Mouse (Mus musculus) stomach, embryonic 15.5 days (tissue): Measurements from ENCODE around the gene Pdss2. TPM values are rescaled to one million over a fixed set of nuclear protein-coding genes. Genes with fewer than 3 reads are reported as not detected.
A peak's percentile ranks its signal among the peaks of the same experiment; 100 is the strongest.

ENCODE experiments used
- ATAC-seq: fragments of 200-750 bp; cut with Nextera tagmentation; 2 replicates; pipeline ENCODE4 v1.8.0; 2017; ENCODE audit warnings: low read depth, moderate number of reproducible peaks, moderate TSS enrichment; ENCODE audit not compliant: insufficient read depth, low FRiP score
- H3K27ac ChIP-seq: fragments of 300-500 bp; sonication (generic); 2 replicates; pipeline ENCODE4 v1.5.1; 2015; ENCODE audit warnings: mild to moderate bottlenecking, inconsistent platforms
- H3K27me3 ChIP-seq: fragments of 300-500 bp; sonication (generic); replicated peaks from 2 replicates; pipeline ENCODE4 v1.6.1; 2015; ENCODE audit warnings: inconsistent platforms
- H3K36me3 ChIP-seq: fragments of 300-500 bp; sonication (generic); 2 replicates; pipeline ENCODE4 v1.6.1; 2015; ENCODE audit warnings: inconsistent platforms
- H3K4me1 ChIP-seq: fragments of 300-500 bp; sonication (generic); 2 replicates; pipeline ENCODE4 v1.6.1; 2015; ENCODE audit warnings: inconsistent platforms
- H3K4me2 ChIP-seq: fragments of 300-500 bp; sonication (generic); 2 replicates; pipeline ENCODE4 v1.6.1; 2015; ENCODE audit warnings: mild to moderate bottlenecking, inconsistent platforms
- H3K4me3 ChIP-seq: fragments of 300-500 bp; sonication (generic); replicated peaks from 2 replicates; pipeline ENCODE4 v1.5.1; 2015; ENCODE audit warnings: inconsistent platforms
- H3K9ac ChIP-seq: fragments of 300-500 bp; sonication (generic); 2 replicates; pipeline ENCODE4 v1.6.1; 2015; ENCODE audit warnings: inconsistent platforms
- H3K9me3 ChIP-seq: fragments of 300-500 bp; sonication (generic); 2 replicates; pipeline ENCODE4 v1.6.1; 2016; ENCODE audit warnings: inconsistent platforms
- WGBS: fragments of 180-500 bp; shearing (Covaris S2); methylation state at CpG from one replicate; pipeline ENCODE4 v1.1.7; 2015; 5-methylcytosine and 5-hydroxymethylcytosine counted together
- polyA plus RNA-seq: library from polyadenylated mRNA; unstranded; fragments of >200 nt; fragmentation: Nextera tagmentation; extraction: Ambion mirVana; gene quantifications from 2 replicates; pipeline ENCODE4 v1.2.1, GENCODE M21; 2015

Pdss2 gene
- polyA plus RNA-seq, 1 experiment from 2014 or later, result 12.7 TPM

DNA sequence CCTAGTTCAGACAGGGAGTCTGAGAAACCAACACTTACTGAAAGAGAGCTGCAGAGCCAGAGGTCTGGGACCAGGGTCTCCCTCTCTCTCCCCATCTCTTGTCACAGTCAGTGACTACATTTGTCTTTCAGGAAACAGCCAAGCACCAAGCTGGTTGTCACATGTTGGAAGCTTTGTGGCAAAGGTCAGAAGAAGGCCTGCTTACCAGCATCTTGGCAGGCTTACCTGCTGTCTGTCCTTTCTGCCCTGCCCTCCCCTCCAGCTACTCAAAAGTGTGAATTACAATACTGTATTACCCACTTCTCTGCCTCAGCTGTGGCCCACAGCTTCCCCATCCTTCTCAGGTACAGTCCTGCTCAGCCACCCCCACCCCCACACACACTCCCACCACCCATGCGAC lies 232.9 kb downstream of the Pdss2 start:
- H3K36me3 ChIP-seq, result no peaks in the 10 kb centered on the region
- no peak overlapping the region for H3K27ac ChIP-seq
- H3K4me1 ChIP-seq, result no peaks in the 10 kb centered on the region
- H3K27me3 ChIP-seq, result no peaks in the 10 kb centered on the region
- WGBS, result 73% methylated on average over 1 of the region's 1 CpGs
- no peaks in the 10 kb centered on the region for H3K9me3 ChIP-seq
- H3K4me3 ChIP-seq, result no peak overlapping the region
- no peak overlapping the region for H3K9ac ChIP-seq
- no peak for ATAC-seq
- H3K4me2 ChIP-seq, result no peak overlapping the region

GRCm38 (mm10) chr10:43454671-43455070 lies 233.4 kb downstream of the Pdss2 start:
- Histone ChIP-seq H3K27me3 (no peaks in the 10 kb centered on the region), H3K36me3 (no peaks in the 10 kb centered on the region), H3K9ac (no peak overlapping the region), H3K4me3 (no peak overlapping the region), H3K9me3 (no peaks in the 10 kb centered on the region), H3K4me1 (no peaks in the 10 kb centered on the region), H3K27ac (no peak overlapping the region), H3K4me2 (no peak overlapping the region)
- 93% methylated on average over 3 of the region's 3 CpGs for WGBS
- no peak for ATAC-seq

- no peaks in the 10 kb centered on the region; the same call in 1 of the 2 replicates for H3K9me3 ChIP-seq
- H3K4me1 ChIP-seq, result no peaks in the 10 kb centered on the region
- no peak for ATAC-seq
- no peaks in the 10 kb centered on the region for H3K27me3 ChIP-seq
- H3K9ac ChIP-seq, result no peak overlapping the region
- no peak overlapping the region for H3K27ac ChIP-seq
- WGBS, result 69% methylated on average over 5 of the region's 5 CpGs
- no peaks in the 10 kb centered on the region for H3K36me3 ChIP-seq
- H3K4me3 ChIP-seq, result no peak overlapping the region
- H3K4me2 ChIP-seq, result no peak overlapping the region
Observed at GRCm38 (mm10) chr10:43462821-43463220, 241.5 kb downstream of the Pdss2 start.

DNA sequence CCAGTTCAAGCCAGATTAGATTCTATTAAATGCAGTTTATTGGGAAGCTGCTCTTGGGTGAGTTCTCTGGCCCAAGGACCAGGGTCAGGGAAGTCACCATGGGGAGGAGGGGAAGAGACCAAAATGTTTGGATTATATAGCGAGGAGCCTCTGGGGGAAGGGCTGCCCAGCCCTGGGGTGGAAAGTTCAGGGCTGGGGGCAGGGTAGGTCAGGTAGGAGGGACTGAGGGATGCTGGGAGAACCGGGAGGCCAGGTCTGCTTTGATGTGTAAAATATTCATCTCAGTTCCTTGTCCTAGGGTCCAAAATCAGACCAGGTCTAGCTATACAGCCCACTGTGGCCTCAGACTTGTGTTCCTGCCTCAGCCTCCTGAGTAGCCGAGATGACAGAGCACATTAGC lies 241.9 kb downstream of the Pdss2 start:
- Histone ChIP-seq H3K4me2 (no peak overlapping the region), H3K27ac (no peak overlapping the region), H3K9ac (no peak overlapping the region), H3K9me3 (no peaks in the 10 kb centered on the region; the same call in 1 of the 2 replicates), H3K27me3 (no peaks in the 10 kb centered on the region), H3K4me1 (no peaks in the 10 kb centered on the region), H3K36me3 (no peaks in the 10 kb centered on the region), H3K4me3 (no peak overlapping the region)
- 49% methylated on average over 3 of the region's 3 CpGs for WGBS
- ATAC-seq, result no peak

GRCm38 (mm10) chr10:43466223-43466622 lies 244.9 kb downstream of the Pdss2 start:
- no peak for ATAC-seq
- Histone ChIP-seq H3K4me1 (no peaks in the 10 kb centered on the region), H3K9me3 (no peaks in the 10 kb centered on the region; the same call in 1 of the 2 replicates), H3K27me3 (no peaks in the 10 kb centered on the region), H3K9ac (no peak overlapping the region), H3K4me3 (no peak overlapping the region), H3K4me2 (no peak overlapping the region), H3K27ac (no peak overlapping the region), H3K36me3 (no peaks in the 10 kb centered on the region)
- 83% methylated on average over 2 of the region's 2 CpGs for WGBS

- no peaks in the 10 kb centered on the region for H3K4me1 ChIP-seq
- WGBS, result 36% methylated on average over 13 of the region's 13 CpGs
- no peaks in the 10 kb centered on the region; the same call in 1 of the 2 replicates for H3K9me3 ChIP-seq
- no peak for ATAC-seq
- no peaks in the 10 kb centered on the region for H3K36me3 ChIP-seq
- no peak overlapping the region for H3K9ac ChIP-seq
- H3K4me2 ChIP-seq, result peak overlapping the region; percentile 33
- no peak overlapping the region for H3K4me3 ChIP-seq
- H3K27ac ChIP-seq, result no peak overlapping the region
- no peaks in the 10 kb centered on the region for H3K27me3 ChIP-seq
Observed at GRCm38 (mm10) chr10:43467659-43468058, 246.4 kb downstream of the Pdss2 start.

GRCm38 (mm10) chr10:43468293-43468692 lies 247.0 kb downstream of the Pdss2 start:
- ATAC-seq, result no peak
- no peak overlapping the region for H3K4me3 ChIP-seq
- H3K27ac ChIP-seq, result no peak overlapping the region
- H3K9ac ChIP-seq, result no peak overlapping the region
- no peaks in the 10 kb centered on the region; the same call in 1 of the 2 replicates for H3K9me3 ChIP-seq
- no peaks in the 10 kb centered on the region for H3K4me1 ChIP-seq
- no peak overlapping the region for H3K4me2 ChIP-seq
- H3K36me3 ChIP-seq, result no peaks in the 10 kb centered on the region
- no peaks in the 10 kb centered on the region for H3K27me3 ChIP-seq
- WGBS, result 89% methylated on average over 6 of the region's 6 CpGs

DNA sequence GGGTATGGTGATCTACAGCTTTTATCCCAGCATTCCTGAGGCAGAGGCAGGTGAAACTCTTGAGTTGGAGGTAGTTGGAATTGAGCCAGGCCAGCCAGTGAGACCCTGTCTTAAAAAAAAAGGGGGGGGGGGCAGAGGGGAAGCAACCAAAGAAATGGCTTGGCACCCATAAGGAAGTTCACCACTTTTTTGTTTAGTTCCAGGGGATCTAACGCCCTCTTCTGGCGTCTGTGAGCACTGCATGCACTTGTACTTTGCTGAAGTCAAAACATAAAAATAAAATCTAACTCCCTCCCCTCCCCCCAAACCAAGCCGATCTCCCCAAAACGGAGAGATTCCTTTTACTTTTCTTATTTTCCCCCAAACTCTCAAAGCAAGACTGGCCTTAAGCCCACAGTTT lies 254.1 kb downstream of the Pdss2 start:
- H3K36me3 ChIP-seq, result no peaks in the 10 kb centered on the region
- 50% methylated on average over 4 of the region's 4 CpGs for WGBS
- H3K27ac ChIP-seq, result no peak overlapping the region
- peaks cover 3% of the 10 kb centered on the region; the same call in 1 of the 2 replicates for H3K4me1 ChIP-seq
- no peak overlapping the region for H3K4me2 ChIP-seq
- H3K9ac ChIP-seq, result no peak overlapping the region
- H3K4me3 ChIP-seq, result no peak overlapping the region
- ATAC-seq, result no peak
- no peaks in the 10 kb centered on the region for H3K27me3 ChIP-seq
- no peaks in the 10 kb centered on the region for H3K9me3 ChIP-seq

- no peaks in the 10 kb centered on the region for H3K9me3 ChIP-seq
- no peaks in the 10 kb centered on the region for H3K36me3 ChIP-seq
- H3K9ac ChIP-seq, result no peak overlapping the region
- H3K27me3 ChIP-seq, result no peaks in the 10 kb centered on the region
- no peak for ATAC-seq
- peaks cover 18% of the 10 kb centered on the region; the same call in 1 of the 2 replicates for H3K4me1 ChIP-seq
- 20% methylated on average over 9 of the region's 9 CpGs for WGBS
- no peak overlapping the region for H3K27ac ChIP-seq
- peak overlapping the region; percentile 86 for H3K4me3 ChIP-seq
- peak overlapping the region; percentile 78 for H3K4me2 ChIP-seq
Observed at GRCm38 (mm10) chr10:43477459-43477858, 256.2 kb downstream of the Pdss2 start.

- under 1% methylated on average over 42 of the region's 42 CpGs for whole genome bisulfite sequencing
- Histone ChIP-seq H3K9ac (peak overlapping the region; percentile 80), H3K4me2 (peak overlapping the region; percentile 78), H3K27me3 (no peaks in the 10 kb centered on the region), H3K4me3 (peak overlapping the region; percentile 86), H3K27ac (peak overlapping the region; percentile 97), H3K36me3 (no peaks in the 10 kb centered on the region), H3K4me1 (peaks cover 19% of the 10 kb centered on the region; the same call in 1 of the 2 replicates), H3K9me3 (no peaks in the 10 kb centered on the region)
- no peak for ATAC-seq
Observed at GRCm38 (mm10) chr10:43477865-43478681, 256.8 kb downstream of the Pdss2 start.

DNA sequence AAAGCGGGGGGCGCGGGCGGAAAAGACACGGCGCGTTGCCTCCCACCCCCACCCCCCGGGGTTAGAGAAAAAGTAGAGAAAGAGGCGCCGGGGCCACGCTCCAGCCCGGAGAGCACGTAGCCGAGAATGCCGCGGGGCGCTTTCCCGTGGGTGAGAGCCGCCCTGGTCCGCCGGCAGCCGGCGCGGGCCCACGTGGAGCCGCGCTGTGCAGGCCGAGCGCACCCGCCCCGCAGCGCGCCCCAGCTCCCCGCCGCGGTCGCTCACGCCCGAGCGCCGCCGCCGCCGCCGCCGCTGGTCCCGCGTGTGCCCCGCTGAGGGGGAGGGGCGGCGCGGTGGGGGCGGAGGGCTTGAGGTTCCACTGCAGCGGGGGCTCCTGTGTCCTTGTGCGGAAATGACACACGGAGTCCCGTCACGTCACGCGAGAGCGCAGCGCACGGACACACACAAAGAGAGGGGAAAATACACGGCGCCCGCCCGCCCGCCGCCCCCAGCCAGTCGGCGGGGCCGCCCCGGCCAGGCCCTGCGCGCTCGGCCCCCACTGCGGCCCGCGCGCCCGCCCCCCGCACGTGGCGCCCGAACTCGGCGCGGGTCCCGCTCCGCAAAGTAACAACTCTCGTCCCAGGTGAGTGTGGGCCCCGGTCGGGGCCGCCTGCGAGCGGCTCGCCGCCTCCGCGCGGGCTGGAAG lies 257.6 kb downstream of the Pdss2 start, which contains the start of gene Bend3:
Gene Bend3, plus strand, starts transcription at position 81 of the 685 bp plus-strand sequence.
- peak within 1 kb of the TSS; percentile 86 for H3K4me3 ChIP-seq
- peak within 1 kb of the TSS; percentile 97 for H3K27ac ChIP-seq
- H3K27me3 ChIP-seq, result no peaks in the 10 kb centered on the region
- WGBS, result 1% methylated on average over 50 of the region's 101 CpGs
- no peaks in the 10 kb centered on the region for H3K9me3 ChIP-seq
- H3K36me3 ChIP-seq, result no peaks in the 10 kb centered on the region
- peak within 1 kb of the TSS; percentile 78 for H3K4me2 ChIP-seq
- H3K9ac ChIP-seq, result peak within 1 kb of the TSS; percentile 80
- peaks cover 26% of the 10 kb centered on the region; the same call in 1 of the 2 replicates for H3K4me1 ChIP-seq
- ATAC-seq, result peak; percentile 40
